Mouse (Mus musculus) cerebellum, postnatal 25 days (tissue): Measurements from ENCODE around the gene Mtcp1.
A peak's percentile ranks its signal among the peaks of the same experiment; 100 is the strongest.

Source experiments
- DNase-seq, 2 experiments: peaks; one replicate each; pipeline ENCODE4 v3.0.0; 2021; ENCODE audit warnings: mixed read lengths in 2 of 2

The Mtcp1 gene

DNA sequence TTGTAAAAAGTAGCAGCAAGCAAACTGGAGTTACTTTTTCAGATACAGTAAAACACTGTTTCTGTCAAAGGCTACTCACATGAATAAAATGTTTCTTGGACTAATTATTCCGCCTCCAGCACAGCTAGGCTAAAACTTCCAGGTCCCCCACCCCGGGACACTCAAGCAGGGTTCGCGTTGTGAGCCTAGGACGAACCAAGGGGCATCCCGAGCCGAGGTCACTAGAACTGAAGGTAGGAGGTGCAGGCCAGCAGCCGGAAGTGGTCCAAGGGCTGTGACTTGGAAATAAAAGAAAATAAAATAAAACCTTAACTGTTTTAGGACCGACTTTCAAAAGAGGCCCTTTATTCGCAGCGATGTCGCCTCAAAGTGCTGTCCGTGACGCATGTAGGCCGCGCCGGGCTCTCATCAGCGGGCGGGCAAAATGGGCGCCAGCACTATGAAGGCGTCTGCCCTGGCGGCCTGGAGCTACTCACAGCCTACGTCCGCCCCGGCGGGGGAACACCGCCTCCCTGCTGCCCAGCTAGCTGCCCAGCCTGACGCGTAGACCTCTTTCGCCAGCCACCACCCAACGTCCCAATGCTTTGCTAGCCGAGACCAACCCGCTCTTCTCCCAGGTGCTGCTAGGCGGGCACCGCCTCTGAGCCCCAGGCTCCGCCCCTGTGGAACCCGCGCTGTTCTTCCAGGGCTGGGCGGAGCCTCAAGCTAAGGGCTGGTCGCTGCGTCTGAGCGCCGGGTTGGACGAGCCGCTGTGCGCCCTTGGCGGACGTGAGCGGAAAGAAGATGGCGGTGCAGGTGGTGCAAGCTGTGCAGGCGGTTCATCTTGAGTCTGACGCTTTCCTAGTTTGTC is at the start of gene Mtcp1, which contains the start of the genes Cmc4 and Brcc3:
TSS of gene Mtcp1 (minus strand) at position 653 of the 850 bp plus-strand sequence.
TSS of gene Cmc4 (minus strand) at position 649 of the 850 bp plus-strand sequence.
TSS of gene Brcc3 (plus strand) at position 693 of the 850 bp plus-strand sequence.
- DNase-seq: peak; percentile 88 to 91

- no peak for DNase-seq
Measured at GRCm38 (mm10) chrX:75454597-75454996, 38.2 kb upstream of the Mtcp1 start.

GRCm38 (mm10) chrX:75409711-75410110 is 6.7 kb downstream of the Mtcp1 start:
- no peak for DNase-seq

- no peak for DNase-seq
Measured at GRCm38 (mm10) chrX:75403350-75403749, 13.0 kb downstream of the Mtcp1 start.

- DNase-seq: no peak
Measured at GRCm38 (mm10) chrX:75402668-75403067, 13.7 kb downstream of the Mtcp1 start.

DNA sequence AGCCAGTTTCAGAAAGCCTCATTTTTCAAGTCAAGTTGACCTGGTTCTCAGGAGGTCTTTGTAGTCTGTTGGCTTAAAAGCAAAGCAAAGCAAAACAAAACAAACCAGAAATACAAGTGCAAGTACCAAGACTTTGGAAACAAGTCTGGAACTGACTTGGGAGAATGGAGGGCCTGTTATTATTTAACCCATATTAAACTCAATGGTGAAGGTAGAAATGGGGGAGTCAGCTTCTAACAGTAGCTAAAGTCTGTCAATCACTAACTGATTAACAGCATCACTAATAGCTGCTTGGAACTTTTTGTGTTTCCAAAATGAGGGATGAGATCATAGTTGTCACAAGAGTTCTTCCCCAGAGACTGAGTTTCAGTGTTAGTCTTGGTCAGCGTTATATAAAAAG is 16.9 kb downstream of the Mtcp1 start:
- DNase-seq: no peak

DNA sequence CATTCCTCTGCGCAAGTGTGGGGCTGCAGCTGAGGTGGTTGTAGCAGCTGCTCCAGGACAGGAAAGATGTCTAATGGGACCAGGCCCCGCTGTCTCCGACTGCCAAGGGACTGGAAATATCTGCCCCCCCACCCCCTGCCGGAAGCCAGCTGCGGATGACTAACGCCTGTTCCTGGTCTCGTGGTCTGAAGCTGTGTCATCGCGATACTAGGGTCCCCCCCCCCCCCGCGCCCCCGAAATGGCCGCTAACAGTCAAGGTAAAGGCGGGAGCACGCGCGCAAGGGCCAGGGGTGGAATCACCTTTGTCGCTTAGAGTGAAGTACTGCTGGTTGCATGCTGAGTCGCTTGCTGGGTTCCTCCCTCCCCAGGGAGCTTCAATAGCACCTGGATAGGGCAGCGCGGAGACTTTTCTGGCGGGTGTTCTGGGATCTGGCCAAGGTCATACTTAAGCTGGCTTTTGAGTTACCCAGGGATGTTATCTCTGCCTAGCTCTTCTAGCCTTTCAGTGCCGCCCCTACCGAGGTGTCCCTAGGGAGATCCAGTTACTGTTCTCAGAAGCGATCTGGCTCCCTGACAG is 34.1 kb downstream of the Mtcp1 start, which contains the start of the genes Fundc2 and F8:
TSS of gene Fundc2 (plus strand) at position 205 of the 577 bp plus-strand sequence.
TSS of gene F8 (minus strand) at position 421 of the 577 bp plus-strand sequence.
- DNase-seq: peak; percentile 62 to 88

GRCm38 (mm10) chrX:75381699-75382098 is 34.7 kb downstream of the Mtcp1 start:
- no peak for DNase-seq

DNA sequence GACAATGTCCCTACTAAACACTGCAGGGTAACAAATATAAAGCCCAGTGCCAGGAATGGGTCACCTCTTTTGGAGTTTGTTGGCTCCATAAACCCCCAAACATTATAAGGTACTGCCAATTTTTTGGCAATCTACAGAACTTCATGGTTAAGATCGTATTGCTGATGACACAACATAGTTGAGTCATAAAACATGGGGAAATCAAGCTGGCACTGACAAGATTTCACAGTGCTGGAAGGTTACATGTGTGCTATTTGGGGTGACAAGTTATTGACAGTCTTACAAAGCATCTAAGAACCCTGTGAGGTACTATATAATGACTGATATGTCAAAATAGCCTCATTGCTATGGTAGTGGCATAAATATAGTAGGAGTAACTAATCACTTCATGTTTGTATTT is 35.2 kb downstream of the Mtcp1 start:
- no peak for DNase-seq

DNA sequence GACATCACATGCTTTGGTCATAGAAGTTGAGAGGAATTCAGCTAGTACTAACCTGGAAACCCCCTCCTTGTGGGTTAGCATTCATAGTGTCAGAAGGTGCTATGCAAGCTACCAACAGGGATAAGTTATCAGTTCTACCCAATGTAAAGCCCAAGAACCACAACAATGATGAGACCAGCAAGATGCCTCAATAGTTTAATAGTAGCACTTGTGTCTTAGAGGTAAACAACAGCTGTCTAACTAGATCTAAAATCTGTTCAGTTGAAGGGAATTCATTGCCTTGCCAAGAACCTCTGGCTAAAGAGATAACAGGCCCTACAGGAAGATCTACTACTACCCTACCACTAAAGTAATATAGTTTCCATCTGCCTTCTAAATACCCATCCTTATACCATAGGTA is 39.6 kb downstream of the Mtcp1 start:
- no peak for DNase-seq

- no peak for DNase-seq
Measured at GRCm38 (mm10) chrX:75372666-75373425, 43.5 kb downstream of the Mtcp1 start.

GRCm38 (mm10) chrX:75370197-75370596 is 46.2 kb downstream of the Mtcp1 start:
- DNase-seq: no peak
